ENCODE assay signal across 8 mouse cellular contexts in genomic region chr17:84144762-84145599, GRCm38 (mm10). TPM values are rescaled to one million over a fixed set of nuclear protein-coding genes. Genes with fewer than 3 reads are reported as not detected.
A peak's percentile ranks its signal among the peaks of the same experiment; 100 is the strongest.
DNase-seq lines count a peak whose midpoint lies in the region; ATAC-seq and TF ChIP-seq lines count a peak whose summit lies in the region.

No protein-coding gene starts in this region.

- H3K9me3 ChIP-seq in heart, embryonic 14.5 days (ENCODE audit: control insufficient read depth, low read length), result no peaks in the 10 kb centered on the region
- H3K9me3 ChIP-seq in megakaryocyte, embryonic 14.5 days, result no peaks in the 10 kb centered on the region
- no peaks in the 10 kb centered on the region for H3K9me3 ChIP-seq in heart, postnatal 0 days (replicated peaks; ENCODE audit: control insufficient read depth, low read length)
- H3K9me3 ChIP-seq in stomach, embryonic 15.5 days, result no peaks in the 10 kb centered on the region

- intact Hi-C loops in heart, postnatal 10 days (cut with DNase I), result no loop called here

- no peak for DNase-seq in heart, postnatal 10 days
- no peak for DNase-seq in heart, postnatal 0 days (ENCODE audit: low spot score)
- DNase-seq in adrenal gland, postnatal 4 days (ENCODE audit: low spot score in 2 of 2), result no peak
- no peak for DNase-seq in kidney, adult 9 months

- H3K4me1 ChIP-seq in heart, embryonic 14.5 days (ENCODE audit: control insufficient read depth in 2 of 2, insufficient read depth in 2 of 2, low read length in 2 of 2), result peaks cover 57 to 61% of the 10 kb centered on the region in 2 experiments
- peaks cover 100% of the 10 kb centered on the region for H3K4me1 ChIP-seq in megakaryocyte, embryonic 14.5 days
- H3K4me1 ChIP-seq in heart, postnatal 0 days (ENCODE audit: control insufficient read depth, insufficient read depth), result peaks cover 29% of the 10 kb centered on the region
- H3K4me1 ChIP-seq in stomach, embryonic 15.5 days, result peaks cover 77% of the 10 kb centered on the region

- no peak for TF ChIP-seq EP300 in heart, postnatal 0 days (IDR thresholded peaks at IDR 0.05; ENCODE audit: low read depth)

- H3K27ac ChIP-seq in heart, embryonic 14.5 days (replicated peaks in 1 of 2; ENCODE audit: control insufficient read depth in 1 of 2, insufficient read depth in 1 of 2, low read depth in 2 of 2, low read length in 2 of 2), result peak overlapping the region; percentile 51 to 78
- peak overlapping the region; percentile 76 for H3K27ac ChIP-seq in heart, postnatal 0 days (ENCODE audit: low read depth)
- H3K27ac ChIP-seq in stomach, embryonic 15.5 days, result peak overlapping the region; percentile 81

- no peak for ATAC-seq in heart, embryonic 14.5 days (ENCODE audit: insufficient number of reproducible peaks, insufficient read depth, low FRiP score, low read depth)
- ATAC-seq in megakaryocyte, adult 5-6 weeks (ENCODE audit: poor library complexity, severe bottlenecking), result no peak
- no peak for ATAC-seq in heart, postnatal 0 days (ENCODE audit: insufficient read depth, low read depth)
- ATAC-seq in stomach, embryonic 15.5 days (ENCODE audit: insufficient read depth, low FRiP score, low read depth), result no peak

- no peak overlapping the region for H3K9ac ChIP-seq in heart, embryonic 14.5 days (ENCODE audit: low read length)
- H3K9ac ChIP-seq in heart, postnatal 0 days (replicated peaks; ENCODE audit: low read depth, low read length), result no peak overlapping the region
- H3K9ac ChIP-seq in stomach, embryonic 15.5 days, result no peak overlapping the region

- H3K4me3 ChIP-seq in heart, embryonic 14.5 days (ENCODE audit: control insufficient read depth in 1 of 2, insufficient read depth in 1 of 2, low read depth in 1 of 2, low read length in 2 of 2), result no peak overlapping the region
- H3K4me3 ChIP-seq in megakaryocyte, embryonic 14.5 days (replicated peaks), result peak overlapping the region; percentile 75
- H3K4me3 ChIP-seq in heart, postnatal 0 days (ENCODE audit: low read depth, low read length), result no peak overlapping the region
- H3K4me3 ChIP-seq in stomach, embryonic 15.5 days (replicated peaks), result no peak overlapping the region

- no peak for TF ChIP-seq CTCF in heart, postnatal 0 days (IDR thresholded peaks at IDR 0.05; ENCODE audit: low read depth)

- H3K27me3 ChIP-seq in heart, embryonic 14.5 days (ENCODE audit: control insufficient read depth, insufficient read depth, low read length), result no peaks in the 10 kb centered on the region
- peaks cover 3% of the 10 kb centered on the region for H3K27me3 ChIP-seq in megakaryocyte, embryonic 14.5 days (replicated peaks)
- no peaks in the 10 kb centered on the region for H3K27me3 ChIP-seq in heart, postnatal 0 days (ENCODE audit: control insufficient read depth, insufficient read depth, low read length)
- H3K27me3 ChIP-seq in stomach, embryonic 15.5 days (replicated peaks), result no peaks in the 10 kb centered on the region

- H3K4me2 ChIP-seq in heart, embryonic 14.5 days (ENCODE audit: low read length), result no peak overlapping the region
- no peak overlapping the region for H3K4me2 ChIP-seq in heart, postnatal 0 days (ENCODE audit: low read depth, low read length)
- H3K4me2 ChIP-seq in stomach, embryonic 15.5 days, result no peak overlapping the region

- 76% methylated on average over 5 of the region's 5 CpGs for WGBS in heart, embryonic 14.5 days
- 69% methylated on average over 5 of the region's 5 CpGs for WGBS in heart, postnatal 0 days
- WGBS in stomach, embryonic 15.5 days, result 76% methylated on average over 5 of the region's 5 CpGs

- H3K36me3 ChIP-seq in heart, embryonic 14.5 days (ENCODE audit: control insufficient read depth, insufficient read depth, low read length), result no peaks in the 10 kb centered on the region
- peaks cover 2% of the 10 kb centered on the region for H3K36me3 ChIP-seq in megakaryocyte, embryonic 14.5 days (replicated peaks; ENCODE audit: low read length)
- H3K36me3 ChIP-seq in heart, postnatal 0 days (replicated peaks; ENCODE audit: control insufficient read depth, insufficient read depth, low read length), result no peaks in the 10 kb centered on the region
- no peaks in the 10 kb centered on the region for H3K36me3 ChIP-seq in stomach, embryonic 15.5 days

RNA-seq across cellular contexts. Expression of gene Zfp36l2, which starts 42.8 kb away (rescaled TPM):
- polyA plus RNA-seq in heart, embryonic 14.5 days (2014; fragmentation: Nextera tagmentation; extraction: Ambion mirVana), result 8.5 and 9.6 TPM in 2 replicates
- 10 to 100 TPM; 36.9 to 42.5 TPM for total RNA-seq in heart, postnatal 10 days (2021)
- 174 and 534 TPM in 2 replicates for polyA plus RNA-seq in megakaryocyte, embryonic 14.5 days (2012; ENCODE audit: insufficient read depth, low replicate concordance)
- total RNA-seq in megakaryocyte, adult 5-6 weeks (2015), result 316 and 357 TPM in 2 replicates
- total RNA-seq in megakaryocyte, adult 5-6 weeks (2017), result 121 and 168 TPM in 2 replicates
- total RNA-seq in heart, postnatal 0 days (2014; rRNA removed; ENCODE audit: low replicate concordance), result 14.0 and 15.0 TPM in 2 replicates
- 4.5 and 4.7 TPM in 2 replicates for polyA plus RNA-seq in heart, postnatal 0 days (2015; fragmentation: Nextera tagmentation; extraction: Ambion mirVana)
- polyA plus RNA-seq in stomach, embryonic 15.5 days (2015; fragmentation: Nextera tagmentation; extraction: Ambion mirVana), result 24.6 and 25.7 TPM in 2 replicates
- total RNA-seq in adrenal gland, postnatal 4 days (2021), result 10 to 100 TPM; 65.6 to 71.3 TPM
